Mouse (Mus musculus) lung, adult 2 months (tissue): ENCODE measurements around the gene Cass4.

ENCODE experiments used
- CTCF ChIP-seq: fragments of 200-500 bp; IDR thresholded peaks from 2 replicates; pipeline ENCODE4 v1.5.1; 2011; ENCODE audit warnings: mild to moderate bottlenecking, low read length, control low read depth; ENCODE audit not compliant: insufficient read depth
- POLR2A ChIP-seq: fragments of 200-500 bp; IDR thresholded peaks from 2 replicates; pipeline ENCODE4 v1.6.1; 2011; ENCODE audit warnings: low read depth, mild to moderate bottlenecking, control low read depth, low read length, borderline replicate concordance; ENCODE audit errors: extremely low read depth

GRCm38 (mm10) chr2:172467206-172467605, 73.6 kb downstream of the Cass4 start:
- TF ChIP-seq POLR2A (no peak), CTCF (no peak)
